Mouse (Mus musculus): ENCODE data around the gene Tmem43.

- TF ChIP-seq POLR2A (IDR thresholded peaks at IDR 0.05; ENCODE audit: borderline replicate concordance, control insufficient read depth, low read depth, low read length) (no peak), CTCF (IDR thresholded peaks at IDR 0.05; ENCODE audit: control insufficient read depth, insufficient read depth, low read length) (no peak)
These were observed 2.8 kb upstream of the Tmem43 start for GRCm38 (mm10) chr6:91470712-91471111.

Data from bone marrow, adult 2 months (tissue).